Mouse (Mus musculus): ENCODE results near the gene Myh9.
A peak's percentile ranks its signal among the peaks of the same experiment; 100 is the strongest.

Gene Myh9

DNA sequence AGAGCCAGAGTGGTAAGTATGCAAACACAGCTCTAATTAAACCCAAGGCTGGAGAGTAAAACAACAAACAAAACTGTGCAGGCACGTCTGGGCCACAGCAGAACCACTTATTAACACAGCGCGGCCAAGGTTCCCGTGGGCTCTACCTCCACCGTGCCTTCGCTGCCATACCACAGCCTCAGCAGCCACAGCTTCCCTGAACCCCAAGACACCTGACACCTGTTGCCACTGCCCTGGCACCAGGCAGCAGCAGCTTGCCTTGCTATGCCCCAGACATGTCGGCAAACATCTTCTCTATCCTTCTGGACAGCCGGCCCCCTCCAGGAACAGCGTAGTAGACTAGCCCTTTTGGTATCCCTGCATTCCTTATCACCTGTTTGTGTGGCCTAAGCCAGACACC is 37.0 kb downstream of the Myh9 start:
- DNase-seq, result peak in 1 of 2 experiments; percentile 45

DNA sequence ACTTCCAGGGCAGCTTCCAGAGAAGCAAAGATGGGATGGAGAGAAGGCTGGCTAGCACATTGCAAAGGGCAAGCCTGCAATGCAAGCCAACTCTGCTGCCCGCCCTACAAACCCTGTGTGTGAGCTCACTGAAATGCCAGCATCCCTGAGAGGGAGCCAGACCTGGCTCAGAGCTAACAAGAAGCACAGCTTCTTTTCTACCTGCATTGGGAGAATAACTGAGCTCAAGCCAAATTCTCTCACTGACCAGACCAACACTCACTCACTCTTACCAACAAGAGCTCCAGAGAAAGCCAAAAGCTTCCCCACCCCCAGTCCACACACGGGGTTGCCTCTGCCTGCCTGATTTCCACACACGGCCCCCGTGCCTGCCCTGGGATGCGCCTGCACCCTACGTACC is 37.5 kb downstream of the Myh9 start:
- peak; percentile 69 to 77 for DNase-seq

DNA sequence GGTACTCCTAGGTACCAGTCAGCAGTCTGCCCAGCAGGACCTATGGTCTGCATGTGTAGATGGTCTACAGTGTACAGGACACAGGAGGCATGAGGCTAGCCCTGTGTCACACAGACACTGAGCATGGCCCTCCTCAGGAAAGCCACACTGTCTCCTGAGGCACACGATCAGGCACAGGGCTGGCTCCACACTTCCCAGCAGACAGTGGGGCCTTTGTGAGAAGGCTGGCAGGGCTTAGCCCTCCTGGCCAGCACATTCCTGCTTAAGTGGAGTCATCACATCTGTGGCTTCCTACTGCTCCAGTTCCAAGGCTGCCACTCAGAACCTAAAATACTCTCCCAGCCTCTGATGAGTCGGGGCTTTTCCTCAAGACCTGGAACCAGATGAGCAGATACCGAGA is 38.2 kb downstream of the Myh9 start:
- DNase-seq, result no peak

DNA sequence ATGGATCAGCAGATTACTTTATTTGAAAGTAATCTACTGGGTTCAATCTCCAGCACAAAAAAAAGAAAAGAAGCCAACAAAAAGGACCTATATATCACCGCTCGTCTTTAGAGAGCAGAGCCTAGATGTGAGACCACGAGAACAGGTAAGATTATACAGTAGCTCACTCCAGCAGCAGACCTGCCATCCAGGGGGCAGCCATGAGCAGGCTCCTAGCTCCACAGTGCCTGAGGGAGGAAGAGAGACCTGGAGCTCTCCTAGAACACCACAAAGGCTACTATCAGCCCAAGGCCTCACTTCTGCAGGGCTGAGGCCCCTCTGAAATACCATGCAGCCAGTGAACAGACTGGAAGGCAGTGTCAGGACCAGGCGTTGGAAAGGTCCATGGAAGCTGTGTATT is 39.0 kb downstream of the Myh9 start:
- DNase-seq, result peak; percentile 49 to 62

DNA sequence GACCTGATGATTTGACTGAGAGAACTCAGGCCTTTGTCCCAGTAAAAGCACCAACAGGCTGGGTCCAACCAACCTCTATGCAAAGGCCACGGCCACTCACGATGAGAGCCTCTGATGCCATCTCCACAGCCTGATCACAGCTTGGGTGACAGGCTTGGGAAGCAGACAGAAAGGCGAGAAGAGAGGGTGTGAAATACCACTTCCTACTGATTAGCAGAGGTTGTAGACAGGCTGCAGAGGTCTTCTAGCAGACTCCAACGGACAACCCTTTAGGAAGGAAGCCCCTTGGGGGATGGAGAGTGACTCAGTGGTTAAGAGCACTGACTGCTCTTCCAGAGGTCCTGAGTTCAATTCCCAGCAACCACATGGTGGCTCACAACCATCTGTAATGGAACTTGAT is 40.8 kb downstream of the Myh9 start:
- no peak for DNase-seq

DNA sequence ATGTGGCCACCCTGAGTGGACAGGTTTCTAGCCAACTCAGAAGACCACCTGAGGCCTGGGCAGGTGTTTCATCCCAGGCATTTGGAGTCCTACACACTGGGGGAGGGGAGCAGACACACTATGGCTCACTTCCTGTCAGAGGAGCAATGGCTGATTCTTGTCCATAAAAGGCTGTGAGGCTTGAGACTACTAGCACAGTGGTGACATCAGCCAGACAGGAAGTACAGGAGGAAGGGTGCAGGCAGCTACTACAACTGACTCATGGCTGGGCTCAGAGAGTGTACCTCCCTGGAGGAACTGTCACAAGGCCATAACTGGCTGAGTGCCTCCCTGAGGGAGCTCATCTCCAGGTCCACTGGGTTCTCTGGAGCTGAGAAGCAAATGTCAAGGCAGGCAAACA is 41.5 kb downstream of the Myh9 start:
- peak; percentile 46 to 47 for DNase-seq

DNA sequence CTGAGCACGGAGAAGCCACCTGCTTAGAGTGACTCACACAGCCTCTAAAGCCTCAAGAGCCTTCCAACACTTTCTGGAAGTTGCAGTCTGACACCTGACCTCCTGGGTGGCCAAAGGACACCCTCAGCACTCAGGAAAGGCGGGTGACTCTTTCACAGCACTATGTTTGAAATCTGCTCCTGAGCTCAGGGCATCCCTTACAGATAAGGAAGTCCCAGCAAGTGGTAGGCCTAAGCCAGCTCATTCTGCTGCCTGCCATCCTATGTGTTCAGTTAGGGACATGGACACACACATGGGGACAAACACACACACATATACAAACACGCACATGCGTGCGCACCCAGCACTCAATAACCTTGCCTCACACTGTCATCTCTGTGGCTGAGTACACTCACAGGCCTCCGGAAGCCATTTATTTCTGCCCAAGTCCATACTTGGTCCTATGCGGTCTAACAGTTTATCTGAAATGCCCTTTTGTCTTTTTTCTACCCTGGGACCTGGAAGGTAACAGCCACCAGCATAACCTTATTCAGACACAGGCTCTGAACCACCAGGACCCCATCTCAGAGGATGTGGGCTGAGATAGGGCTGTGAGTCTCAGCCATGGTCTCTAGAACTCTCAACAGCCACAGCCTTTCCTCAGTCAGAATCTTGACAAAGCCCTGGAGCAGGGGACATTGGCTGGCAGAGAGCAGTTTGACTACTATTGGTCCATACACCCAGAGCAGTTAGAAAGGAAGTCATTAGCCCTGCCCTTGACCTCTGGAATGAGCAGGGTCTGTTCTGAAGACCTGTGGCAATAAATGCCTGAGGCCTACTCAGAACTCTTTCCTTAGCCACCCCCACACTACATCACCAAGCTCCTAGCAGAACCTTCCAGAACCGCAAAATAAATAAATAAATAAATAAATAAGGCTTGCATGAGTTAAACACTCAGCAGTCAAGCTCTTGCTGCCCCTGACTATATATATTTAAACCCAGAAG is 42.2 kb downstream of the Myh9 start:
- no peak for DNase-seq

DNA sequence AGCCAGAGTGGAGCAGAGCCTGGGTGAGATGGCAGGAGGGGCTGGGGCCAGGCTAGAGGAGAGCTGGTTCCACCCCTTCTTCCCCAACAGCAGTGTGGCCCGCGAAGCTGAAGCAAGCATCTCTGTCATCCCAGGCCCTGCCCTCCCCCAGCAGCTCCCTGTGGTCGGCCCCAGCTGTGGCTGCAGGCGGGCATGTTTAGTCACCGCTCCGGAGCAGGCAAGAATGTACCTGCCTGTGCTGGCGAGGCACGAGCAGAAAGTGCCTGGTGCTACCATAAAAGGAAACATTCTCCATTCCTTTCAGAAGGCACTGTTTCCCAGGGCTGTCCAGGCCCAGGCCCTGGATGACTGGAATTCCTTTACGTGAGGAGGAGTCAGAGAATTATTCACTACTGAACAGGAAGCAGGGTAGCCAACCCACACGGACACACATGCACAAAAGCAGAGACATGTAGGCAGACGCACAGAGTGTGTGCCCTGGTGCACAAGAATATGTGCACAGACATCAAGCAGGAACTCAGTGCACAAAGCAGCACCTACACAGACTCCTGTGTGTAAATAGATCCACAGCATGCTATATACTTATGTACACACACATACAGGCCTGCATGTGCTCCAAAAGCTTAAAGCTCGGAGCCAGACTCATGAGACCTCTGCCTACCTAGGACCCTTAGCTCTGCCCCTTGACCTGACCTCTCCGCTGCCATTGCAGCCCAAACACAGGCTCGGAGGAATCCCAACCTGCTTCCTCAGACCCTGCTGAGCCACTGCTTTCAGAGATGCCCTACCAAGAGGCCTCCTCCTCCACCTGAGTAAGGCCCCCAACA is 43.1 kb downstream of the Myh9 start:
- peak; percentile 47 to 49 for DNase-seq

DNA sequence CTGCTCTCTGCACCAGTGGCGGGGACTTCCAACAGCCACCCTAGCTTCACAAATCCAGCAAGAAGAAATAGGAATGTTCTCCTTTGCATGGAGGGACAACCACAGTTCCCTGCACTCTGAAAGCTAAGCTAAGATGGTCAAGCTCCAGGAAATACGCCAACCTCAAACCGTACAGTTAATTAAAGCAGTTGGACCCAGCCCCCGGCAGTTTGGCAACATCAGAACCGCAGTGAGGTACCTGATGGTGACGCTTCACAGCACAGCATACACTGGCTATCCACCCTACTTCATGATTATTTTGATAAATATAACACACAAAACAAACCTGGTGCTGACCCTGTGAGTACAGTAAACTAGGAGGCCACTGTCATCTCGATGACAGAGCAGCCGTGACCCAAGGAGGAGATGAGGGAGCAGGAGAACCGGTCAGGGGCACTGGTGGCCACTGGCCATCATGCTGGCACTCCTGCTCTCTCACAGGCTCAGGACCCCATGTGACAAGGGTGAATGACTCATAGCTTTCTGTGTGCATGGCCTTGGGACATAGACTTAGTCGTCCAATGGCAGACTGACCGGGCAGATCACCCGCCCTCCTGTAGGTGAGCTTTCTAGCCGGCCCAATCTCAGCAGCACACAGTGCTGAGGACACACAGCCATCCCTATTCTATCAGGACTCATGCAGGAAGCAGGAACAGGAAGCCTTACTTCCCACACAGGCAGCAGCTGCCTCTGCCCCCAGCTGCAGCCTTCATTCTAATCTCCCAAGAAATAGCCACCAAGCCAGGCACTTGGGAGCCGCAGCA is 44.2 kb downstream of the Myh9 start:
- DNase-seq, result peak; percentile 72 to 77

DNA sequence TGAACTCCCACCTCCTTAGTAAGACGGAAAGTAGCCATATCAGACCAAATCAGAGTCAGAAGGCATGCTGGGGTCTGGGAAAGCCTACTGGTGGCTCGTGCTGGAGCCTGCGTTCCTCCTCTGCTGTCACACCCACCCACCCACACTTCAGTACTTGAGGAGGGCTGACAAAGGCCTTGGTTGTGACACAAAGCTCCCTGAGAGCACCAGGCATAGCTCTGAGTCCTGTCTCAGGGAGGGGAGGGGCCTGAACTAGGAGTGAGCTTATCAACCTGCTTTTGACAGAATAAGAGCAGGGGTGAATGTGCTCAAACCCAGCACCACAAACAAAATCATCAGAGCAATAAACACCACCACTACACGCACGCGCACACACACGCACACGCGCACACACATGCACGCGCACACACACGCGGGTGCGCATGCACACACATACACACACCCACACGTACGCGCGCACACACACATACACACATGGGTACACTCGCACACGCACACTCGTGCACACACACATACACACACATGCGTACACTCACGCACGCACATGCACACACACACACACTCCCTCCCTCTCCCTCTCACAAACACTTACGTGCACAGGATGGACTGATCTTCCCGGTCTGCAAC is 45.5 kb downstream of the Myh9 start:
- DNase-seq, result no peak

DNA sequence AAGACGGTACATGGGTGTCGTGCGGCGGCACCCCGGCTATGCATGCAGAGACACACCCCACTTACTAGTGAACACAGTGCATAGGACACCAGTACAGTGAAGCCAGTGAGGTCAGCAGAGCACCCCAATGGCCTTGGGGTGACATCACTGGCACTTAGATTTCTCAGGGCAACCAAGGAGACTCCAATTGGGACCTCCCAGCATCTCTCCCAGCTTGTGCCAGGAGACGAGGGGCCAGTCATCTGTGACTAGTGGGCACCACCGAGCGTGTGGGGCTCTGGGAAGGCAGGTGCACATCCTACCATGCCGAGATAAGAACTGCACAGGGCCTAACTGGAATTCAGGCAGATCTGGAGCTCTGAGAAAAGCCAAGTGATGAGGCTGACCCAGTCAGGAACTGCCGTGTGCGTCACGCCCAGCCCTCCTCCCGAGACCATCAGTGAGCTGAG is 47.0 kb downstream of the Myh9 start:
- no peak for DNase-seq

DNA sequence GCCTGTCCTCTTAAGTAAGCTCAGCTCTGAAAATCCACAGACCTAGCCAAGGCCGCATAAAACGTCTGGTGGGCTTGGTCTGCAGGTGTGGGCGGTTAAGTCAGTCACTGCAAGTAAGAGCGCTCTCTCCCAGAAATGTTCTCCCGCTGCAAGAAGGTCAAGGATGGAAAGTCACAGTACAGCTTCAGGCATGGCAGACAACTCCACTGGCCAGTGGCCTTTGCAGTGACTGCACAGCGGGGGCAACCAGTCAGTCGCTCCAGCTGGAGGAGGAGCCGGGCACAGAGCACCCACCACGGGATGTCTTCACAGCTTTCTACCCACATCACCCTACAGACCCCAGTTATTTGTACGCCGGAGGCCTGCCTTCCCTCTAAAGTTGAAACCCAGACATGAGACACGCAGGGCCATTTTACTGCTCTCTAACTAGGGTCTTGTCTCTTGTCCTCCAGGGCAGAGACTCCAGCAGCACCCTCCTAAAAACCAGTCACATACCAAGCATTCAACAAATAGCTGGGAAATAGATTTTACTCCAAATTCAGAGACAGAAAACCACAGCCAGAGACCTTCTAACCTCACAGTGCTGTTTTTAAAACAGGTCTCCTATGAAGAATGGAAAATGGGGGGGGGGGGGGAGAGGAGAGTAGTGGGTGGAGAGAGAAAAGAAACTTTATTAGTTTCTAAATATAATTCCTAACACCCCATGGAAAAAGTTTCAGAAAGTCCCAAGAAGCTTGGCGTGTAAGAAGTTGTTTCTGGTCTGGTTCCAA is 47.7 kb downstream of the Myh9 start:
- DNase-seq, result no peak

DNA sequence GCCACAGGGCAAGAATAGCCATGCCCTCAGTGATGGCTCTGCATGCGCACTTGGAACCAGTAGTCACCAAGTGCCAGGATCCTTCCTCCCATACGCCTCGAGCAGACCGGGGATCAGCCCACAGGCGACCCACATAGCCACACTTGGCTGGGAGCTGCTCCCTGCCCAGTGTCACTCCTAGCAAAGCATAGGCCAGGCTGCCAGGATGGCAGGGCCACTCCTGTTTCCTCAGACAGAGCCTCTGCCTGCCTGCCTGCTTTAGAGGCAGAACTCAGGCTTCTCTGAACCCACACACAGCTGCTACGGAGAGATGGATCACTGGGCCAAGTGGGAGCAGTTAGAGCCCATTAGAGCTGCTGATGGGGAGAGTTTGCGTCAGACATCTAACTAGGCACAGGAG is 48.4 kb downstream of the Myh9 start:
- DNase-seq, result peak; percentile 70 to 78

DNA sequence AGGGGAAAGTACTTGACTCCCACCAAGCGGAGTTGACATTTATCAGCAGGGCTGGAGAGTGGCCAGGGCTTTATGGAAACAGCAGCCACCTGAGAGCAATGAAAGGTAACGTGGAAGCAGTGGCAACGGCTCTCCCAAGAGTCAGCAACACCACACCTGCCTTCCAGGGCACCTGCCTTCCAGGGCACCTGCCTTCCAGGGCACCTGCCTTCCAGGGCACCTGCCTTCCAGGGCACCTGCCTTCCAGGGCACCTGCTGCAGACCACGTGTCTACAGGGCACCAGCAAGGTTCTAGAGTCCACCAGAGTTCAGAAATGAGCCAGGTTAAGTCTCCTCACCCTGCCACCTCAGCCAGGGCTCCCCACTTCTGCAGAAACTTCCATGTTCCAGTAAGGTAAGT is 48.9 kb downstream of the Myh9 start:
- DNase-seq, result no peak

DNA sequence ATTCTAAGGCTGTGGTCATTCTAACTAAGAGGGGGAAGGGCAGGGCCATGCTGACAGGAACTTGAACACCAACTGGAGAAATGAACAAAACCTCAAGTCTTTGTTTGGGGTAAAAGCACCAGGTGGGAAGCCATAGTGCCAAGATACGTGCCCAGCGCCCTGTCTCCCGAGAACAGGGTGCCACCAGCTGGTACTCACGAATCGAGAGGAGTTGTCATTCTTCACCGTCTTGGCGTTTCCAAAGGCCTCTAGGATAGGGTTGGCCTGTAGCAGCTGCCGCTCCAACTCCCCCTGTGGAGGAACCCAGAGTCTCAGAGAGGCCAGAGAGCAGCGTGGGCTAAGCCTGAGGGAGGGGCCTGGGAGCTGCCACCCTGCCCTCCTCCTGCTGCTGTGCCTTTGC is 49.9 kb downstream of the Myh9 start:
- no peak for DNase-seq

DNA sequence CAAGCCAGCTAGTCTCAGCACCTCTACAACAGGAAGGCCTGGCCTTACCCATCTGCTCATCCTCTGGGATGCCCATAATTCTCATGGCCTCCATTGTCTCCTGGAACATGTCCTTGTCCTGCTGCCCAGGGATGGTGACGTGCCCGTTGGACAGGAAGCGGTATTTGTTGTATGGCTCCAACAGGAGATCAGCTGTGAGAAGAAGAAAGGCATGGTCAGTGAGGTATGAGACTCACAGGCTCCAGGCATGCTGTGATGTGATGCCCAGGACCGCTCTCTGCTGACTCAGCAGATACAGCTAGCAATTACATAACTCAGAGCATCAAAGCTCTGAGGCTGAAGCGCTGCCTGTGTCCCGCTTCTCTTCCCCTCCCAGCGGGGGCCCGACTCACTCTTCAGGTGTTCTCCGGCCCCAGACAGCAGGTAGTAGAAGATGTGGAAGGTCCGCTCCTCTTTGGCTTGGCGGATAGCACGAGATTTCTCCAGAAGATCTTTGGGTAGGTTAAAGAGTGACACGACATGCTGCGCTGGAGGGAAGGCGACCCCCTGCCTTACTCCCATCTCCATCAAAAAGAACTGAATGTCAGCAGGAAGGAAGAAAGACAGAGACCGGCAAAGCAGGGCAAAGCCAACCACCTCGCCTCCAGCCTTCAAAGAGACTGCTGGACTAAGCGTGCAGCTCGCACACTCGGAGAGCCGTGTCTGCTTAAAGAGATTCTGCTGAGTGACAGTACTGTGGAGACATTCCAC is 51.1 kb downstream of the Myh9 start:
- peak; percentile 52 to 66 for DNase-seq

DNA sequence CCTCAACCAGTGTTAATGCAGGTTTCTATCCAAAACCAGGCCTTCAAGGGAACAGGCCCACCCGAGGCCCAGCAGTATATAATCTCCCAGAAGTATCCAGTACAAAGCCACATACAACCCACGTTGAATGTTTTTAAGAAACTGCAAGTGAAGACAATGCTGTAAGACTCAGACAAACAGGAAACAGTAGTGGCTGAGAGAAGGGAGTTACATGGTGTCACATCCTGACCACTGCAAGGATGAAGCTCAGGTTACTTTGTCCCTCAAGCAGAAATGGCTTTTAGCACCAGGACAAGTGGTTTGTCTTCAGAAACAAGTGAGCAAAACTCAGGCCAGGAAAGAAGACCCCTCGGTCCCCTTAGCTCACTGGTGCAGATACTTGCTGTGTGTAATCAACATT is 52.8 kb downstream of the Myh9 start:
- no peak for DNase-seq

DNA sequence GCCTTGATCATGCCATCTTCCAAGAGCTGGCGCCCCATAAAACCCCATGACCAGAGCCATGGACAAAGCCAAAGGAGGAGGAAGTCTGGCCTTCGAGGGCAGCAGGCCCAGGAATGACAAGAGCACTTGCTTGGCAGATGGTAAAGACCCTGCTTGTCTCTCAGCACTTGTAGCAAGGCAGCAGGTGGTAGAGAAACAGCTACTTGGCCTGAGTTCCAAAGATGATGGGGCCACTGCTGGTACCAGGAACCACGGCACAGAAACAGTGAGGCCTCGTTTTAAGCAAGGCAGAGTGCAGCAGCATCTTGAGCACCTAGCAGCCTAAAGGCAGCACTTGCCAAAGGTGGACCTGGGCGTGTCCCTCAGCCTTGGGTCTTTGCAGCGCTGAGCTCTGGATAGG is 53.6 kb downstream of the Myh9 start:
- peak; percentile 76 to 79 for DNase-seq

DNA sequence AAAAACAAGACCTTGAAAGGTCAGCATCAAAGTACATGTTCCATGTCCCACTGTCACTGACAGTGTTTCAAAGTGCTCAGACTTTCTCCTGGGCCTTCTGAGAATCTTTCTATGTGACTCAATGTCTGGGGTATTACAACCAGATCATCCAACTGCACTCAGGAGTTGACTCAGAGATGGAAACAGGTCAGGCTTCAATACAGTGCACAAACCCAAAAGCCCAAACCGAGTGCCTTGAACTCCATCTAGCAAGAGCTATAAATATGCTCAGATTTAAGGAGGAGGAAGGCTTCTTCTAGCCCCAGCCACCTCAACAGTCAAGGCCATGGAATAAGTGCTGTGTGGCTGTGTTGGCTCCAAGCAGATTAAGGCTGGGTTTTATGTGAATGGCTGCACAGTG is 56.2 kb downstream of the Myh9 start:
- no peak for DNase-seq

DNA sequence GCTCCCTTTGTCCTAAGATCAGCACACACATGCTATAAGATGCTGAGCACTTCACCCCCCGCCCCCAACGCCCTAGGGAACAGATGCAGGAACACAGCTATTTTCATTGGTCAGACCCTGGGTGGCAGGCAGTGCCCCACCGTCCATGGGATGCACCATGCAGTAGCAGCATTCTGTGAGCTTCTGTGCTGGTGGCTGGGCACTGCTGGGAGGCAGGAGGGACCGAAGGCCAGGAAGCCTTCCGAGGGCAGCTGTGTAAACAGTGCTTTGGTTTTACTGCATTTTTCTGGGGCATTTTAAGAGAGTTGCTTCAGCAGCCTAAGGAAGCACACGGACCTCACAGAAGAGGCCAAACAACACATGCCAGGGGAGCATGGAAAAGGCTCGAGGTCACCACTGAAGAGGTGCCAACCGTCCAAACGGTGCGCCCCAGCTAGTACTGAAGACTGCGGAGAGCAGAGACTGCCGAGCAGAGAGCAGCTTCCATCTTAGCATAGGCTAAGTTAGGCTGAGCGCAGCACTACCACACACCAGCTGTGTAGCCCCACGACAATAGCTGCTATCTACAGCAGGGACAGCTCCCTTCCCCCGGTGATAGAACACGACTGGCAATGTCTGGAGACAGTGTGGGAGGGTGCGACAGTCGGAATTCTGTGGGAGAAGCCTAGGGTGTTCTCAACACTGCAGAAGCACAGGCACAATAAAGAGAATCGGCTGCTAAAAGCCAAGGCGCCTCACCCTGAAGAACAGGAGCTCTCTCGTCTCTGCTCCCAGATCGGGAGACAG is 57.7 kb downstream of the Myh9 start:
- DNase-seq, result no peak

All from cerebellum, postnatal 25 days (tissue).